Mouse (Mus musculus) naive thymus-derived CD4-positive, alpha-beta T cell, adult 2 months (primary cell): ENCODE measurements around the gene Tenm4.

Source experiments
- DNase-seq: peaks from one replicate; pipeline ENCODE4 v3.0.0-alpha.2; 2011; ENCODE audit warnings: low read depth

The Tenm4 gene

DNA sequence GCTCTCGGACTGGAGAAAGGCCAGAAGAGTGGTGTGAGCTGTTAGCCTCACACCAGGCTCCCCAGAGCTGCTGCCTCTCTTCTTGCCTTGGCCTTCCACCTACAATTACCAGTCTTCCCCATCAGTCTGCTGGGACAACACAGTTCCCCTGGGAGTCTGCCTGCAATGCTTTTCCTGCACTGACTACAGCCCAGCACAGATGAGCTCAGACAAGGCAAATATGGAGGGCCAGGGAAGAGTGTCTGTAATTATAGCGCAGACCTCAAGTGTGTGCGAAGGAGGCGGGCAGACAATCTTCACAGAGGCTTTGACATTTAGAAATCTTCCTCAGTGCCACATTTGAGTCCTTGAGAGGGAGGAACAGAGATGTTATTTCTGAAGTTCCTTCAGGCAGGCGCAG is 509.4 kb downstream of the Tenm4 start:
- DNase-seq = no peak

- no peak for DNase-seq
Measured at GRCm38 (mm10) chr7:96681808-96682207, 510.8 kb downstream of the Tenm4 start.

- DNase-seq = no peak
Measured at GRCm38 (mm10) chr7:96688141-96688540, 517.1 kb downstream of the Tenm4 start.

DNA sequence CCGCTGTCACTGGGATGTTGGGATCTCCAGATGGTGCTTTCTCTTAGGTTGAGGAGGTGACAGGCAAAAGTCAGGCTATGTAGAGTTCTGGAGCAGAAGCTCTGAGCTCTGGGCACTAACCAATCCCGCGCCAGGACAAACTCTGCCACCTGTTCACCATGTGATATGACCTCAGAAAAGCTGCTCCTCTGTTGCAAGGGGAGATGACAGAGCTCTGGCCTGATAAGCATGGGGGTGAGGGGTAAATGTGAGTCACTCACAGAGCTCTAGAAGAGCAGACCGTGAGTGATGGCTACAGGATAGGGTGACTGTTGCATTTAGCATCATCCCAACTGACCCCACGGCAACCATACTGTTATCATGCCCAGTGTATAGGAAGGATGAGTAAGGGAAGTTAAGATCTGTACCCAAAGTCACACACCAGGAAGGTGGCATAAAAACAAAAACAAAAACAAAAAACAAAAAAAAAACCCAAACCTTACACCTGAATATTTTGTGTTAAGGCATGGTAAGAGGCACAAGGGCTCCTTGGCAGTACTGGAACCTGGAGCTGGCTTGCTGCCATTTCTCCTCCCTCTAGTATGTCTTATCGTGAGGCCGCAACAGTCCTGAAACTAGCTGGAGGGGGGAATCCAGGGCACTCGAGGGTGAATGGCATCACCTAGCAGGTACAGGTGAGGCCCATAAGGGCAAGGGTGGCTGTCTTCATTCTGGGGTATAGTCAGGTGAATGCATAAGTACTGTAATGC is 530.2 kb downstream of the Tenm4 start:
- no peak for DNase-seq

GRCm38 (mm10) chr7:96703958-96704357 is 532.9 kb downstream of the Tenm4 start:
- DNase-seq = no peak

GRCm38 (mm10) chr7:96705307-96706129 is 534.5 kb downstream of the Tenm4 start:
- DNase-seq = no peak

GRCm38 (mm10) chr7:96706531-96706930 is 535.5 kb downstream of the Tenm4 start:
- DNase-seq = no peak

GRCm38 (mm10) chr7:96707112-96707511 is 536.1 kb downstream of the Tenm4 start:
- no peak for DNase-seq

- no peak for DNase-seq
Measured at GRCm38 (mm10) chr7:96708071-96708470, 537.0 kb downstream of the Tenm4 start.

GRCm38 (mm10) chr7:96708561-96708960 is 537.5 kb downstream of the Tenm4 start:
- no peak for DNase-seq

- DNase-seq = no peak
Measured at GRCm38 (mm10) chr7:96708968-96709367, 537.9 kb downstream of the Tenm4 start.

DNA sequence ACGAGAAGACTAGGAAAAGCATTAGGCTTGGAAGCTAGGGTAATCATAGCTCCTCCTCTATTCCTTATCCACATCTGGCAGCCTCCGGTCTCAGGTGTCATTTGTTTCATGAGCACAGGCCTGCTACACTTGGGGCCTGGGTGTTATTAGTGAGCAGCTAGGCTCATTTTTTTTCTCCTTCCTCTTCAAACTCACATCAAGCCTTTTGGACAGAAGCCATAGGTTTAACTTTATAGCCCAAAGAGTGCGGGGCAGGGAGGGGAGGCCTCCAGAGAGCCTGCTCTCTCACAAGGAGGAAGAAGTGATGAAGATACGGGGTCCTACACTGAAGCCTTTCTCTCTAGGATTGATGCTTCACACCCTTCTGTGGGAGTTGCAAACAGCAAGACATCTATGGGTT is 538.8 kb downstream of the Tenm4 start:
- DNase-seq = no peak

GRCm38 (mm10) chr7:96710658-96711071 is 539.6 kb downstream of the Tenm4 start:
- DNase-seq = no peak

DNA sequence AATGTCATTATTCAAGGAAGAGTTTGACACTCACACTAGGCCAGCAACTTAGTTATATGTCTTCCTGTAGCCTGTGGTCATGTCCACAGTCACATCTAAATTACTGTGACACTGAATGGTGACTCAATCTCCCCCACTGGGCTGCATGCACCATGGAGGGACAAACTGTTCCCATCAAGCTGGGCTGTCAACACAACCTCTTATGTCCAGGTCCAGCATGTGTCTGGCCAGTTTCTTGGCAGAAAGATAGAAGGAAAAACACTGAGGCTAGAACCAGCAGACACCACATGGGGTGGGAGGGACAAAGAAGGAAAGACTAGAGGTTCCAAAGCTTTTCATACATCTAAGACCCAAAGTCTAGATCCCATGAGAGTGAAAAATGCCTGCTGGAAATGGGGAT is 541.8 kb downstream of the Tenm4 start:
- no peak for DNase-seq

DNA sequence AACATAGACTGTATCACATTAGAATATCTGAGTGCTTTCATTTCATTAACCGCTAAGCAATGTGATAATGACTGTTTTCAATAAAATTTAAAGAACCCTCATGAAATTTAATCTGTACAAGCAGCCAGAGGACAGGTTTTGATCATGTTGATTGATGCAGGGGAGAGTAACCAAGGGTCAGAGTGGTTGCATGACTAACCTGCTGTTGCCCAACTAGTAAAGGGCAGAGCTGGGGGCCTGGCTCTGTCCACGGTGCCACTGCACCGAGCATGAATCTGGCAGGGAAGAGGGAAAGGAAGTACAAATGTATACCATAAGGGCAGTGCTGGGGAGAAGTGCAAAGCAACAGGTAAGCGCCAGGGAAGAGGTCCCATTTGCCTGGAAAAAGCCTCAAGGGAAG is 545.9 kb downstream of the Tenm4 start:
- DNase-seq = no peak

GRCm38 (mm10) chr7:96718201-96719155 is 547.4 kb downstream of the Tenm4 start:
- DNase-seq = no peak

DNA sequence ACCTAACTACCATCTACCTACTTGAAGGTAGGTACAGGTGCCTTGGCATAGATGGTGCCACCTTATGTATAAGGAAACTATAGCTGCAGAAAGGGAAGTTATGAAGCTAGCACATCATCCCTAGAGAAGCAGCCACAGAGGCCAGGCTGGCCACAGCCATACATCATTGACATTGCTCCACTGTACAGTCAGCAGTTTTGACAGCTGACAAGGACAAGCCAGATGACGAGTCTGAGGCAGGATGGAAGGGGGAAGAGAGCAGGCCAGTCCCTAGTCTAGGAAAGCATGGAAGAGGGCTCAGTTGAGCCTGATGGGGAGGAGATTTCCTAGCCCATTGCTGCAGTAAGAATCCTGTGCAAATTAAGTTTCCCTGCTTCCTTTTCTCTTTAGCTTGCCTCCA is 548.9 kb downstream of the Tenm4 start:
- DNase-seq = no peak

DNA sequence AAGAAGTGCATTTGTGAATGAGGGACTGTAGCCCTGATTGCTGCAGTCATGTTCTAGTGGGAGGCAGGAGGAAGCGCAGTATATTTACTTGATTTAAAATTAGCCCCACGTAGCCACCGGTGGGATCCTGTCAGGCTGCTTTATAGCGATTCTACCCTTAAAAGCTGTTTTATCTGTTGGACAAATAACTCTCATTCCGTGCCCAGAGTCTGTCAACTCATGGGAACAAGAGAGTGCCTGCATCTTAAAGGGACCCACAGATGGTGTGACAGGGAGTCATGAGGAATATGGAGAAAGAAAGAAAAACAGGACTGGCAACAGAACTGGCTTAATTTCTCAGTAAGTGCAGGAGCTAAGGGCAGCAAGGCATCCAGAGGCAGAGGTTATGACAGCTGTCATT is 549.4 kb downstream of the Tenm4 start:
- DNase-seq = no peak

DNA sequence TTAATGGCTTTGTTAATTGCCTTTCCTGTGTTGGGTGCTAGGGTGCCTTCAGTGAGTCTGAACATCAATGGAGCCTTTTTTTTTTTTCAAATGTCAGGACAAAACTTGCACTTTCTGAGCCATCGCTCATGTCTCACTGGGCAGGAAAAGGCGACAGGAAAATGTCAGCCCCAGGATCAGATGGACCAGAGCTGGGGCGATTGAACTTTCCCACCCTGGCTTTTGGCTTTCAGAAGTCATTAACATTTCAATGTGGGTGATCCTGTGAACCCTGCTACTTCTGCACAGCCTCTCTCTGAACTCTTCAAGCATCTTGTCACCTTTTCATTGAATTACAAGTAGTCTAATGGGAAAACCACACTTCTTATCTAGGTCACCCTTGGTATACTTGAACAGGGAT is 551.8 kb downstream of the Tenm4 start:
- no peak for DNase-seq

DNA sequence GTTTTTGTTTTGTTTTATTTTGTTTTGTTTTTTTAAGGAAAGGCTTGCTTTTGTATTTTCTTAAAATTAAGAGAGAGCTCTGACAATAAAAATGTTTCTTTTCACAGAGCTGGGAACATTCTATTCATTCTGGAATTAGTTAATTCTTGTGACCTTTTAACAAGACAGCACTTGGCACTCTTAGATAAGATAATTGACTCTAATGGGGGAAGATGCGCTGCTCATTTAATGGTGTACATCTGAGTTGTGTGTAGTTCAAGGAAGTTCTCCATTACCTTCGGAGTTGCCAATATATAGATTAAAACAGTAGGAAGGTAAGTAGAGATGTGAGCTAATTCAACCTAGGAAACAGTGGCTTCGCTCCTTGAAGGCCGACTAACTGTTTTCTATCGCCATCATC is 554.6 kb downstream of the Tenm4 start:
- DNase-seq = no peak

- DNase-seq = peak; percentile 7
Measured at GRCm38 (mm10) chr7:96730360-96730759, 559.3 kb downstream of the Tenm4 start.

- no peak for DNase-seq
Measured at GRCm38 (mm10) chr7:96731947-96732346, 560.9 kb downstream of the Tenm4 start.
